Mouse (Mus musculus): ENCODE results near the gene A630089N07Rik. TPM values are rescaled to one million over a fixed set of nuclear protein-coding genes. Genes with fewer than 3 reads are reported as not detected.

The A630089N07Rik gene
- polyA plus RNA-seq, 1 experiment = 0.97 TPM

- DNase-seq (ENCODE audit: low read depth in 1 of 2, low spot score in 2 of 2) = no peak
- peaks cover 30% of the 10 kb centered on the region for H3K36me3 ChIP-seq (ENCODE audit: control insufficient read depth, insufficient read depth, low read length)
- WGBS = 85% methylated on average over 4 of the region's 4 CpGs
Measured at GRCm38 (mm10) chr16:97952371-97952770, 129.9 kb downstream of the A630089N07Rik start.

More at GRCm38 (mm10) chr16:97952371-97952770, 129.9 kb downstream of the A630089N07Rik start:
- H3K27me3 ChIP-seq (ENCODE audit: control insufficient read depth, insufficient read depth, low read length) = no peaks in the 10 kb centered on the region
- no peak for TF ChIP-seq CTCF (IDR thresholded peaks at IDR 0.05; ENCODE audit: extremely low read depth, insufficient read depth, insufficient read length, insufficient replicate concordance)
- no peak for TF ChIP-seq POLR2A (IDR thresholded peaks at IDR 0.05; ENCODE audit: low read depth, low read length)
- H3K4me1 ChIP-seq (ENCODE audit: control insufficient read depth, insufficient read depth, insufficient read length) = no peaks in the 10 kb centered on the region
- no peak overlapping the region for H3K27ac ChIP-seq (ENCODE audit: insufficient read depth, low read length)
- H3K4me3 ChIP-seq (ENCODE audit: extremely low read depth, insufficient read depth, insufficient read length) = no peak overlapping the region

Other genes with a start within 250 kb of the A630089N07Rik start
- 11.1 and 13.5 TPM in 2 replicates for gene Prdm15, start 230.6 kb downstream of the A630089N07Rik start, polyA plus RNA-seq (2012; rRNA removed)
- gene C2cd2, start 119.9 kb downstream of the A630089N07Rik start, polyA plus RNA-seq (2012; rRNA removed) = 10.4 and 21.3 TPM in 2 replicates
- 10.0 and 11.1 TPM in 2 replicates for gene Zbtb21, start 119.8 kb downstream of the A630089N07Rik start, polyA plus RNA-seq (2012; rRNA removed)
- gene B230307C23Rik, start 85.1 kb downstream of the A630089N07Rik start, polyA plus RNA-seq (2012; rRNA removed) = 3.7 and 5.1 TPM in 2 replicates

All from spleen, adult 2 months (tissue).